In genomic region chr4:150566193-150566592, GRCm38 (mm10) we compare ENCODE assay signal across 9 mouse cellular contexts.
DNase-seq lines count a peak whose midpoint lies in the region; ATAC-seq lines count a peak whose summit lies in the region.
"Had no signal": no experiment of that assay in that cellular context is flagged by ENCODE, and none has a peak within 500 bp of the region (broad histone marks: within the 10 kb centered on the region; RNA-seq: fewer than 3 reads in every experiment).

No protein-coding gene starts in this region.

- H3K4me1 ChIP-seq in heart, embryonic 11.5 days (ENCODE audit: control insufficient read depth, insufficient read depth, low read length): peaks cover 16% of the 10 kb centered on the region
- H3K4me1 ChIP-seq in hindbrain, embryonic 15.5 days (replicated peaks): peaks cover 53% of the 10 kb centered on the region

- peak; percentile 54 for DNase-seq in heart, adult 8-10 months (ENCODE audit: low spot score)
- peak; percentile 86 to 90 for DNase-seq in B cell, adult 2 months
- peak; percentile 83 for DNase-seq in naive thymus-derived CD4-positive, alpha-beta T cell, adult 2 months (ENCODE audit: low read depth)
- DNase-seq in urinary bladder, postnatal 14 days (ENCODE audit: low spot score): no peak
- no peak for DNase-seq in cerebellum, adult 9-10 months
- DNase-seq in cerebellum, adult 11-12 months: no peak
- DNase-seq: cerebellum, postnatal 25 days had no signal

- no peak overlapping the region for H3K4me2 ChIP-seq in heart, embryonic 11.5 days
- H3K4me2 ChIP-seq in hindbrain, embryonic 15.5 days: no peak overlapping the region

- no peaks in the 10 kb centered on the region for H3K9me3 ChIP-seq in heart, embryonic 11.5 days (replicated peaks; ENCODE audit: control insufficient read depth, low read length)
- no peaks in the 10 kb centered on the region for H3K9me3 ChIP-seq in hindbrain, embryonic 15.5 days

- H3K9ac ChIP-seq in heart, embryonic 11.5 days (ENCODE audit: low read depth, low read length): no peak overlapping the region
- no peak overlapping the region for H3K9ac ChIP-seq in hindbrain, embryonic 15.5 days

- H3K36me3 ChIP-seq in heart, embryonic 11.5 days (ENCODE audit: control insufficient read depth, insufficient read depth, low read length): no peaks in the 10 kb centered on the region
- no peaks in the 10 kb centered on the region for H3K36me3 ChIP-seq in hindbrain, embryonic 15.5 days

- 77% methylated on average over 6 of the region's 6 CpGs for WGBS in heart, embryonic 11.5 days (ENCODE audit: insufficient replicate concordance)
- 89% methylated on average over 6 of the region's 6 CpGs for WGBS in hindbrain, embryonic 15.5 days

- ATAC-seq in heart, embryonic 11.5 days (replicated peaks; ENCODE audit: insufficient number of reproducible peaks, low FRiP score, low TSS enrichment): no peak
- ATAC-seq in hindbrain, embryonic 15.5 days (ENCODE audit: low FRiP score, low read depth): no peak

- no peak overlapping the region for H3K4me3 ChIP-seq in heart, embryonic 11.5 days (ENCODE audit: low read depth, low read length)
- H3K4me3 ChIP-seq in hindbrain, embryonic 15.5 days: no peak overlapping the region

- H3K27ac ChIP-seq in heart, embryonic 11.5 days (ENCODE audit: low read depth, low read length): no peak overlapping the region
- 0 out of 2 replicates have a peak overlapping the region, but pooled peaks have one; percentile 2 for H3K27ac ChIP-seq in hindbrain, embryonic 15.5 days (replicated peaks)

- H3K27me3 ChIP-seq in heart, embryonic 11.5 days (ENCODE audit: control insufficient read depth, insufficient read depth, low read length): no peaks in the 10 kb centered on the region
- no peaks in the 10 kb centered on the region for H3K27me3 ChIP-seq in hindbrain, embryonic 15.5 days

Comparison
In these comparisons a context has a peak if more than half of its experiments do, and no peak if none do; other contexts are left out.
1. DNase-seq: peak in heart, adult 8-10 months (single experiment), B cell, adult 2 months (2 of 2) and naive thymus-derived CD4-positive, alpha-beta T cell, adult 2 months (single experiment); none in urinary bladder, postnatal 14 days (single experiment), cerebellum, adult 9-10 months (single experiment) and cerebellum, adult 11-12 months (single experiment).